Mouse (Mus musculus): Measurements from ENCODE around the gene Hecw2.

DNA sequence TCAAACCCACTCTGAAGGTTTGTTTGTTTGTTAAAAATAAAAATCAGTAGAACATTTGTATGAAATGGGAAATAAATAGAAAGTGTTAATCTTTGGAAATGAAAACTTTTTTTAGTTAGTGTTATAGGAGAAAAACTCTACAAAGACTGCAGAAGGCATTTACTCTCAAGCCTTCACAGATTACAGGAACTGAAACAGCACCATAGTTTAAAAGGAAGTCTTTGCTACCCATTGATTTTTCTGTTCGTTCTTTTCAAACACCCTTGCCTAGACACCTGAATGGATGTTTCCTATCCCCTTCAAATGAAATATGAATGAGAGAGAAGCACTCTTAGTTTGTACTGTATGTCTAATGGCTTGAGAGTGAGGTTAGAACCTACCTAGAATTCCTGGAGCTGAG is 126.7 kb downstream of the Hecw2 start:
- no peak for TF ChIP-seq CTCF (IDR thresholded peaks at IDR 0.05; ENCODE audit: control insufficient read depth, insufficient read depth, insufficient replicate concordance, low read depth, low read length)
- TF ChIP-seq POLR2A (IDR thresholded peaks at IDR 0.05; ENCODE audit: control insufficient read depth, low read depth, low read length), result no peak

Measured in testis, adult 2 months (tissue).